Mouse (Mus musculus) kidney, adult 11 months (tissue): ENCODE measurements around the gene Teddm1b.

Source experiments
- DNase-seq: peaks from one replicate; pipeline ENCODE4 v3.0.0; 2022

Teddm1b gene

GRCm38 (mm10) chr1:153904236-153904635 is 30.1 kb downstream of the Teddm1b start:
- DNase-seq, result no peak

DNA sequence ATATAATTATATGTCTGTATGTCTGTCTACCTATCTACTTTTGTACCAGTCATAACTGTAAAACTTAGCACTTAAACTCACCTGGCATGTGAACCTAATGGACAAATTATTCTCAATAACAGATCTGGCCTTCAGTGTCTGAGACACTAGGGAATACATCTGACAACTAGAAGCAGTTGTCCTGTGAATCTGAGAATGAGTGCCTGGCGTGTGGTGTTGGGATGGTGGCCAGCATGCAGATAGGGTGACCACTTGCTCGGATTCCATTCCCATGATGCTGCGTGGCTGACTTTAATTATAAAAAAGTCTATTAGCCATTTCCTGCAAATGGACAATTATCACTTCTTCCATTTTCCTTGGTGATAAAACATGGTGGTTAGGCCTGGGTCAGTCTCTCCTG is 31.7 kb downstream of the Teddm1b start:
- no peak for DNase-seq

- DNase-seq, result no peak
These were observed 34.1 kb downstream of the Teddm1b start for GRCm38 (mm10) chr1:153908208-153908607.

- DNase-seq, result no peak
These were observed 34.6 kb downstream of the Teddm1b start for GRCm38 (mm10) chr1:153908741-153909140.

- no peak for DNase-seq
These were observed 35.2 kb downstream of the Teddm1b start for GRCm38 (mm10) chr1:153909213-153909962.

DNA sequence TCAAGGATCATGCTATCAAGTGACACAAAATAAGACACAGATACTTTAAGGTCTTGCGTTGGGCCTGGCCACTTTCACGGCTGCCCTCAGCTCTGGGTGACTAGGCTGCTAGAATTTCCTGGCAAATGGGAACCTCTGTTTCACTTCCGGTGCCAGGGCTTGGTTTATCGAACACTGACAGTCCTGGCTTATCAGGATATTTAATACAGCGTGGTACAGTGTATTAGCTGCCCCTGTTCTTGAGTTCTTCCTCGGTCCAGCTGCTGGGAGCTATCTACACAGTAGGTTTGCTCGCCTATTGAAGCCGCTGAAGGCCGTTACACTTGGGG is 35.8 kb downstream of the Teddm1b start:
- no peak for DNase-seq

DNA sequence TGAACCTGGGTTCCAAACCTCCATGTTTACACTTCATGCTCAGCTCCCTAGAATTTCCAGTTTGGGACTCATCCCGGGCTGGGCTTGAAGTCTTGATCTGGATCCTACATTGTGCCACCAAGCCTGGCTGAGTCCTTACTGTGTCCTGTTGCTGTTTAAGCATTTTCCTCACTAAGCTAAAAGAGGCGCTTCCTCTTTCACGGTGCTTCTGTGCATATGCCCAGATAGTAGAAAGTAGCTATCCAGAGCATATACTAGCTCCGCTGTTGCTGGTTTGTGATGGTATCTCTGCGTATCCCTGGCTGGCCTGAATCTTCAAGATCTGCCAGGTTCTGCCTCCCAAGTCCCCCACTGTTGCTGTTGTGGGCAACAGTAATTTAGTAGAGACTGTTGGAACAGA is 36.3 kb downstream of the Teddm1b start:
- no peak for DNase-seq

- peak; percentile 34 for DNase-seq
These were observed 37.2 kb downstream of the Teddm1b start for GRCm38 (mm10) chr1:153911276-153911795.

DNA sequence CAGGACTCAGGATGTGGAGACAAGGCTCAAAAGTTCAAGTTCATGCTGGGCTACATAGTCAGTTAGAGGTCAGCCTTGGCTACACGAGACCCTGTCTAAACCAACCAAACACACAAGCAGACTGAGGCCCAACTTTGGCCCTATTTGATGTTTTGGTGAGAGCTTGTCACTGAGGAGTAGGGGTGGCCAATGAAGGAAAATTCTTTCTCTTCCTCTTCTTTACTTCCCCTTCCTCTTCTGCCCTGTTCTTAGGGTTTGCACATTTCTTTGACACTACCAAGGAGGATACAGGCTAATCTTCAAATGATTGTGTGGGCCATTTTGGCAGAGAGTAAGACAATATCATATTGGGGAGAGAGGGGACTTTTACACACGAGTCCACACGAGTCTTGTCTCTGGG is 39.7 kb downstream of the Teddm1b start:
- no peak for DNase-seq

GRCm38 (mm10) chr1:153918521-153919206 is 44.5 kb downstream of the Teddm1b start:
- peak; percentile 72 for DNase-seq

DNA sequence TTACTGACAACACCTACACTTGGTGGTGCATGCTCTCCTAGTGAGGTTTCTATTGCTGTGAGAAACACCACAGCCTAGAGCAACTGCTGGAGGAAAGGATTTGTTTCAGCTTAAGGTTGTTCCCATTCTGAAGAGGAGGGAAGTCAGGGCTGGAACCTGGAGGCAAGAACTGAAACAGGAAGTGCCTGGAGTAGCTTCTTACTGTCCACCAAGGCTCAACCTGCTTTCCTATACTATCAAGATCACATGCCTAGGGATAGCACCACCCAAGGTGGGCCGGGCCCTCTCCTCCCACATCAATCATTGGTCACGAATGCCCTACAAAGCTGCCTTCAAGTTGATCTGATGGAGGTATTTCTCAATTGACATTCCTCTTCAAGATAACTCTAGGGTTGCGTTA is 47.5 kb downstream of the Teddm1b start:
- no peak for DNase-seq

GRCm38 (mm10) chr1:153922571-153923021 is 48.5 kb downstream of the Teddm1b start:
- no peak for DNase-seq

DNA sequence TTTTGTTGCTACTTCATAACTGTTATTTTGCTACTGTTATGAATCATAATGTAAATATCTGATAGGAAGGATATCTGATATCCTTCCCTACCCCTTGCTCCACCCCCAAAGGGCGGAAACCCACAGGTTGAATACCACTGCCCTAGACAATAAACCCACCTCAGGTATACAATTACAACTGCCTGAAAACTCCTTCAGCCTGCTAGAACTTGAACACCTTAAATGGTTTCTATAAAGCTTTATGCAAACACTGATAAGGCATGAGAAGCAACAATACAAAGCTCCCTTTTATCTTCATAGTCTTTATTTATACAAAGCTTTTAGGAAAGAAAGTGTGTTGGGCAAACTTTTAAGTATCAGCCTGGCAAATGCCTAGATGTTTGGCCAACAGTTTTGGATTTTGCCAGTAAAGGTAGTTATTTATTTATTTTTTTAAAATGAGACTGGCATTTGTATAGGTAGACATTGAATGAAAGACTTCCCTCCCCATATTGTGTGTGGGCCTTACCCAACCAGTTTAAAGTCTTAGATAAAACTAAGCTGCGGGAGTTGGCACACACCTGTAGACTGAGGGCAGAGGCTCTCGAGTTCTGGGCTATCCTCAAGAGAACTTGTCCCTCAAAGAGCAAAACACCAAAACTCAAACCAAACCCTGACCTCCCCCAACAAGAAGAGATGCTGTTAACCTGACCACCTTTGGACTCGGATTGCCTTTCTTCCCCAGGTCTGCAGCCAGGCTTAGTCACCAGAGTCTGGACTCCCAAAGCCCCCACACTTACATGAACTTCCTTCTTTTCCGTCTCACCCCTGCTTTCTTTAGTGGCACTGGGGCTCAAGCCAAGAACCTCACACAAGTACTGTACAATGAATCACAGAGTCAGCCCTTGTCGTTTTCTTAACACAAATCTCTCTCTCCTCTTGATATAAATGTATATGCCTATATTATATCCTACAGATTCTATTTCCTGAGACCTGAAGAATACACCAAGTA is 50.5 kb downstream of the Teddm1b start:
- DNase-seq, result no peak
